Mouse (Mus musculus): ENCODE results near the gene Itga2. TPM values are rescaled to one million over a fixed set of nuclear protein-coding genes. Genes with fewer than 3 reads are reported as not detected.
A peak's percentile ranks its signal among the peaks of the same experiment; 100 is the strongest.

The Itga2 gene
- polyA plus RNA-seq, 1 experiment from 2014 or later: 0.86 TPM

GRCm38 (mm10) chr13:114839098-114839497 lies 92.8 kb downstream of the Itga2 start:
- H3K4me2 ChIP-seq: no peak overlapping the region
- H3K9ac ChIP-seq (ENCODE audit: low read length): no peak overlapping the region
- no peaks in the 10 kb centered on the region for H3K27me3 ChIP-seq (ENCODE audit: control insufficient read depth, insufficient read depth, low read length)
- ATAC-seq (ENCODE audit: low FRiP score) (no peak), DNase-seq (ENCODE audit: low spot score, missing footprints) (no peak)
- 84% methylated on average over 9 of the region's 9 CpGs for WGBS
- no peaks in the 10 kb centered on the region for H3K4me1 ChIP-seq (ENCODE audit: control insufficient read depth, insufficient read depth, low read length)
- H3K27ac ChIP-seq (ENCODE audit: low read depth, low read length): no peak overlapping the region
- H3K36me3 ChIP-seq (ENCODE audit: control insufficient read depth, insufficient read depth, low read length): no peaks in the 10 kb centered on the region
- no peaks in the 10 kb centered on the region for H3K9me3 ChIP-seq (ENCODE audit: control insufficient read depth, low read length)
- no peak overlapping the region for H3K4me3 ChIP-seq (ENCODE audit: low read depth, low read length)

GRCm38 (mm10) chr13:114838535-114838990 lies 93.3 kb downstream of the Itga2 start:
- ATAC-seq (ENCODE audit: low FRiP score): no peak
- WGBS: 67% methylated on average over 5 of the region's 5 CpGs
- H3K27ac ChIP-seq (ENCODE audit: low read depth, low read length): no peak overlapping the region

GRCm38 (mm10) chr13:114837061-114837460 lies 94.8 kb downstream of the Itga2 start:
- DNase-seq (ENCODE audit: low spot score, missing footprints) (no peak), ATAC-seq (ENCODE audit: low FRiP score) (no peak)
- H3K9me3 ChIP-seq (ENCODE audit: control insufficient read depth, low read length): no peaks in the 10 kb centered on the region
- H3K4me2 ChIP-seq: no peak overlapping the region
- H3K4me3 ChIP-seq (ENCODE audit: low read depth, low read length): no peak overlapping the region
- H3K27me3 ChIP-seq (ENCODE audit: control insufficient read depth, insufficient read depth, low read length): no peaks in the 10 kb centered on the region
- no peaks in the 10 kb centered on the region for H3K4me1 ChIP-seq (ENCODE audit: control insufficient read depth, insufficient read depth, low read length)
- no peaks in the 10 kb centered on the region for H3K36me3 ChIP-seq (ENCODE audit: control insufficient read depth, insufficient read depth, low read length)
- H3K9ac ChIP-seq (ENCODE audit: low read length): no peak overlapping the region
- 91% methylated on average over 7 of the region's 7 CpGs for WGBS
- no peak overlapping the region for H3K27ac ChIP-seq (ENCODE audit: low read depth, low read length)

More at GRCm38 (mm10) chr13:114838535-114838990, 93.3 kb downstream of the Itga2 start:
- Histone ChIP-seq H3K4me1 (ENCODE audit: control insufficient read depth, insufficient read depth, low read length) (no peaks in the 10 kb centered on the region), H3K36me3 (ENCODE audit: control insufficient read depth, insufficient read depth, low read length) (no peaks in the 10 kb centered on the region), H3K9me3 (ENCODE audit: control insufficient read depth, low read length) (no peaks in the 10 kb centered on the region), H3K27me3 (ENCODE audit: control insufficient read depth, insufficient read depth, low read length) (no peaks in the 10 kb centered on the region), H3K4me2 (no peak overlapping the region), H3K9ac (ENCODE audit: low read length) (no peak overlapping the region), H3K4me3 (ENCODE audit: low read depth, low read length) (no peak overlapping the region)
- DNase-seq (ENCODE audit: low spot score, missing footprints): no peak

GRCm38 (mm10) chr13:114834580-114834979 lies 97.3 kb downstream of the Itga2 start:
- Histone ChIP-seq H3K36me3 (ENCODE audit: control insufficient read depth, insufficient read depth, low read length) (no peaks in the 10 kb centered on the region), H3K4me1 (ENCODE audit: control insufficient read depth, insufficient read depth, low read length) (no peaks in the 10 kb centered on the region), H3K9ac (ENCODE audit: low read length) (no peak overlapping the region), H3K27me3 (ENCODE audit: control insufficient read depth, insufficient read depth, low read length) (no peaks in the 10 kb centered on the region), H3K27ac (ENCODE audit: low read depth, low read length) (no peak overlapping the region), H3K9me3 (ENCODE audit: control insufficient read depth, low read length) (no peaks in the 10 kb centered on the region), H3K4me2 (no peak overlapping the region), H3K4me3 (ENCODE audit: low read depth, low read length) (no peak overlapping the region)
- WGBS: 70% methylated on average over 2 of the region's 2 CpGs
- ATAC-seq (ENCODE audit: low FRiP score) (no peak), DNase-seq (ENCODE audit: low spot score, missing footprints) (no peak)

- Histone ChIP-seq H3K27ac (ENCODE audit: low read depth, low read length) (no peak overlapping the region), H3K9ac (ENCODE audit: low read length) (no peak overlapping the region), H3K27me3 (ENCODE audit: control insufficient read depth, insufficient read depth, low read length) (no peaks in the 10 kb centered on the region), H3K9me3 (ENCODE audit: control insufficient read depth, low read length) (no peaks in the 10 kb centered on the region), H3K4me3 (ENCODE audit: low read depth, low read length) (no peak overlapping the region), H3K4me2 (no peak overlapping the region), H3K36me3 (ENCODE audit: control insufficient read depth, insufficient read depth, low read length) (no peaks in the 10 kb centered on the region), H3K4me1 (ENCODE audit: control insufficient read depth, insufficient read depth, low read length) (no peaks in the 10 kb centered on the region)
- DNase-seq (ENCODE audit: low spot score, missing footprints) (no peak), ATAC-seq (ENCODE audit: low FRiP score) (no peak)
- WGBS: 87% methylated on average over 4 of the region's 4 CpGs
Observed at GRCm38 (mm10) chr13:114833351-114833750, 98.5 kb downstream of the Itga2 start.

GRCm38 (mm10) chr13:114832761-114833160 lies 99.1 kb downstream of the Itga2 start:
- Histone ChIP-seq H3K4me1 (ENCODE audit: control insufficient read depth, insufficient read depth, low read length) (no peaks in the 10 kb centered on the region), H3K27ac (ENCODE audit: low read depth, low read length) (no peak overlapping the region), H3K4me2 (no peak overlapping the region), H3K36me3 (ENCODE audit: control insufficient read depth, insufficient read depth, low read length) (no peaks in the 10 kb centered on the region), H3K9me3 (ENCODE audit: control insufficient read depth, low read length) (no peaks in the 10 kb centered on the region), H3K27me3 (ENCODE audit: control insufficient read depth, insufficient read depth, low read length) (no peaks in the 10 kb centered on the region), H3K4me3 (ENCODE audit: low read depth, low read length) (no peak overlapping the region), H3K9ac (ENCODE audit: low read length) (no peak overlapping the region)
- 76% methylated on average over 5 of the region's 5 CpGs for WGBS
- DNase-seq (ENCODE audit: low spot score, missing footprints): no peak
- ATAC-seq (ENCODE audit: low FRiP score): no peak

- Histone ChIP-seq H3K36me3 (ENCODE audit: control insufficient read depth, insufficient read depth, low read length) (no peaks in the 10 kb centered on the region), H3K9me3 (ENCODE audit: control insufficient read depth, low read length) (no peaks in the 10 kb centered on the region), H3K4me2 (no peak overlapping the region), H3K27ac (ENCODE audit: low read depth, low read length) (no peak overlapping the region), H3K27me3 (ENCODE audit: control insufficient read depth, insufficient read depth, low read length) (no peaks in the 10 kb centered on the region), H3K4me1 (ENCODE audit: control insufficient read depth, insufficient read depth, low read length) (no peaks in the 10 kb centered on the region), H3K9ac (ENCODE audit: low read length) (no peak overlapping the region), H3K4me3 (ENCODE audit: low read depth, low read length) (no peak overlapping the region)
- 80% methylated on average over 4 of the region's 4 CpGs for WGBS
- ATAC-seq (ENCODE audit: low FRiP score): peak; percentile 74
- DNase-seq (ENCODE audit: low spot score, missing footprints): peak; percentile 94
Observed at GRCm38 (mm10) chr13:114831367-114831833, 100.5 kb downstream of the Itga2 start.

- Histone ChIP-seq H3K4me3 (ENCODE audit: low read depth, low read length) (no peak overlapping the region), H3K36me3 (ENCODE audit: control insufficient read depth, insufficient read depth, low read length) (no peaks in the 10 kb centered on the region), H3K27me3 (ENCODE audit: control insufficient read depth, insufficient read depth, low read length) (no peaks in the 10 kb centered on the region), H3K9me3 (ENCODE audit: control insufficient read depth, low read length) (no peaks in the 10 kb centered on the region), H3K9ac (ENCODE audit: low read length) (no peak overlapping the region), H3K27ac (ENCODE audit: low read depth, low read length) (no peak overlapping the region), H3K4me2 (no peak overlapping the region), H3K4me1 (ENCODE audit: control insufficient read depth, insufficient read depth, low read length) (no peaks in the 10 kb centered on the region)
- WGBS: 95% methylated on average over 6 of the region's 6 CpGs
- DNase-seq (ENCODE audit: low spot score, missing footprints) (no peak), ATAC-seq (ENCODE audit: low FRiP score) (no peak)
Observed at GRCm38 (mm10) chr13:114825377-114825855, 106.5 kb downstream of the Itga2 start.

GRCm38 (mm10) chr13:114822871-114823270 lies 109.0 kb downstream of the Itga2 start:
- WGBS: 89% methylated on average over 2 of the region's 2 CpGs
- no peak overlapping the region for H3K4me2 ChIP-seq
- no peak for ATAC-seq (ENCODE audit: low FRiP score)
- H3K27ac ChIP-seq (ENCODE audit: low read depth, low read length): no peak overlapping the region
- no peaks in the 10 kb centered on the region for H3K9me3 ChIP-seq (ENCODE audit: control insufficient read depth, low read length)
- no peaks in the 10 kb centered on the region for H3K27me3 ChIP-seq (ENCODE audit: control insufficient read depth, insufficient read depth, low read length)
- no peak for DNase-seq (ENCODE audit: low spot score, missing footprints)
- H3K4me3 ChIP-seq (ENCODE audit: low read depth, low read length): no peak overlapping the region
- H3K9ac ChIP-seq (ENCODE audit: low read length): no peak overlapping the region
- peaks cover 7% of the 10 kb centered on the region; the same call in 1 of the 2 replicates for H3K4me1 ChIP-seq (ENCODE audit: control insufficient read depth, insufficient read depth, low read length)
- no peaks in the 10 kb centered on the region for H3K36me3 ChIP-seq (ENCODE audit: control insufficient read depth, insufficient read depth, low read length)

All from midbrain, embryonic 11.5 days (tissue).